Mouse (Mus musculus): ENCODE results near the gene Fkbp5. TPM values are rescaled to one million over a fixed set of nuclear protein-coding genes. Genes with fewer than 3 reads are reported as not detected.

Gene Fkbp5
- polyA plus RNA-seq (2012; ENCODE audit: low replicate concordance): 13.8 and 14.3 TPM in 2 replicates

GRCm38 (mm10) chr17:28517441-28517955 is at the start of gene Fkbp5:
Gene Fkbp5, minus strand, starts transcription at chr17:28517527.

GRCm38 (mm10) chr17:28560598-28560997 is 43.3 kb upstream of the Fkbp5 start, which contains the start of gene Clps:
Gene Clps, minus strand, starts transcription at chr17:28560766.

GRCm38 (mm10) chr17:28549111-28549510 is 31.8 kb upstream of the Fkbp5 start, which contains the start of gene Clpsl2:
Gene Clpsl2, plus strand, starts transcription at chr17:28549411.

GRCm38 (mm10) chr17:28530506-28530905 is 13.2 kb upstream of the Fkbp5 start, which contains the start of gene Armc12:
Gene Armc12, plus strand, starts transcription at chr17:28530806.

GRCm38 (mm10) chr17:28365122-28365521 is 152.2 kb downstream of the Fkbp5 start, which contains the start of gene Tulp1:
Gene Tulp1, minus strand, starts transcription at chr17:28365222.

GRCm38 (mm10) chr17:28350466-28351352 is 166.6 kb downstream of the Fkbp5 start, which contains the start of gene Tead3:
Gene Tead3, minus strand, starts transcription at chr17:28350817.

Other genes with a start within 250 kb of the Fkbp5 start
- 40.1 and 48.3 TPM in 2 replicates for gene Fance, start 204.0 kb downstream of the Fkbp5 start, polyA plus RNA-seq (2012; ENCODE audit: low replicate concordance)
- 1,596 and 4,290 TPM in 2 replicates for gene Rpl10a, start 189.1 kb downstream of the Fkbp5 start, polyA plus RNA-seq (2012; ENCODE audit: low replicate concordance)
- gene Tead3, start 166.7 kb downstream of the Fkbp5 start, polyA plus RNA-seq (2012; ENCODE audit: low replicate concordance): 0.22 TPM in 2 replicates
- gene Tulp1, start 152.3 kb downstream of the Fkbp5 start, polyA plus RNA-seq (2012; ENCODE audit: low replicate concordance): not detected in 2 replicates
- gene Armc12, start 13.3 kb upstream of the Fkbp5 start, polyA plus RNA-seq (2012; ENCODE audit: low replicate concordance): 0.20 and 0.51 TPM in 2 replicates
- gene Clpsl2, start 31.9 kb upstream of the Fkbp5 start, polyA plus RNA-seq (2012; ENCODE audit: low replicate concordance): not detected in 2 replicates
- 0.53 and 5.3 TPM in 2 replicates for gene Clps, start 43.2 kb upstream of the Fkbp5 start, polyA plus RNA-seq (2012; ENCODE audit: low replicate concordance)
- not detected in 2 replicates for gene Lhfpl5, start 58.1 kb upstream of the Fkbp5 start, polyA plus RNA-seq (2012; ENCODE audit: low replicate concordance)
- gene Srpk1, start 105.2 kb upstream of the Fkbp5 start, polyA plus RNA-seq (2012; ENCODE audit: low replicate concordance): 24.2 and 90.2 TPM in 2 replicates
- 1.0 and 1.3 TPM in 2 replicates for gene Slc26a8, start 172.7 kb upstream of the Fkbp5 start, polyA plus RNA-seq (2012; ENCODE audit: low replicate concordance)
- gene Mapk14, start 173.8 kb upstream of the Fkbp5 start, polyA plus RNA-seq (2012; ENCODE audit: low replicate concordance): 41.9 and 109 TPM in 2 replicates
- gene AC170998.1, start 208.6 kb upstream of the Fkbp5 start, polyA plus RNA-seq (2012; ENCODE audit: low replicate concordance): 1.3 TPM in 1 of 2 replicates, not detected in the other

Measured in hematopoietic multipotent progenitor cell, adult 10-12 weeks (in vitro differentiated cells).